Mouse (Mus musculus) ES-Bruce4 (cell line): Measurements from ENCODE around the gene Hspa12b. TPM values are rescaled to one million over a fixed set of nuclear protein-coding genes. Genes with fewer than 3 reads are reported as not detected.

Experiments used
- H3K27ac ChIP-seq: 2 replicates; pipeline ENCODE4 v1.5.1; 2012; ENCODE audit warnings: low read length, inconsistent platforms; ENCODE audit not compliant: insufficient read depth
- H3K27me3 ChIP-seq: 2 replicates; pipeline ENCODE4 v1.6.1; 2012; ENCODE audit warnings: mild to moderate bottlenecking, low read length, inconsistent platforms; ENCODE audit not compliant: control insufficient read depth, poor library complexity, insufficient read depth, severe bottlenecking
- H3K36me3 ChIP-seq: 2 replicates; pipeline ENCODE4 v1.6.1; 2012; ENCODE audit warnings: inconsistent platforms, mild to moderate bottlenecking, low read length, moderate library complexity; ENCODE audit not compliant: control insufficient read depth, poor library complexity, insufficient read depth, severe bottlenecking
- H3K4me1 ChIP-seq: one replicate; pipeline ENCODE4 v1.8.1; 2011; ENCODE audit warnings: low read length; ENCODE audit not compliant: control insufficient read depth, insufficient read depth
- H3K4me3 ChIP-seq: 2 replicates; pipeline ENCODE4 v1.5.1; 2011; ENCODE audit warnings: low read depth, mild to moderate bottlenecking, low read length
- H3K9ac ChIP-seq: 2 replicates; pipeline ENCODE4 v1.6.1; 2012; ENCODE audit warnings: low read depth, mild to moderate bottlenecking, inconsistent platforms; ENCODE audit not compliant: poor library complexity, severe bottlenecking
- H3K9me3 ChIP-seq: replicated peaks from 2 replicates; pipeline ENCODE4 v1.6.1; 2012; ENCODE audit warnings: mild to moderate bottlenecking, low read length, inconsistent platforms; ENCODE audit not compliant: control insufficient read depth, poor library complexity, insufficient read depth, severe bottlenecking
- CTCF ChIP-seq: IDR thresholded peaks from one replicate; pipeline ENCODE4 v1.8.1; 2011; ENCODE audit warnings: low read depth, low read length
- EP300 ChIP-seq: IDR thresholded peaks from 2 replicates; pipeline ENCODE4 v1.6.1; 2011; ENCODE audit warnings: low read depth, low read length; ENCODE audit not compliant: insufficient read depth
- POLR2A ChIP-seq: IDR thresholded peaks from one replicate; pipeline ENCODE4 v1.8.1; 2011; ENCODE audit warnings: low read length; ENCODE audit not compliant: insufficient read depth
- polyA plus RNA-seq: library from polyadenylated mRNA; stranded (reverse); fragments of >200 nt; gene quantifications from 2 replicates; pipeline ENCODE4 v1.2.4, GENCODE M21; 2011; ENCODE audit warnings: low read depth; ENCODE audit not compliant: missing spikeins, insufficient read depth, insufficient read length

Gene Hspa12b
- polyA plus RNA-seq, 1 experiment: 1.9 TPM

DNA sequence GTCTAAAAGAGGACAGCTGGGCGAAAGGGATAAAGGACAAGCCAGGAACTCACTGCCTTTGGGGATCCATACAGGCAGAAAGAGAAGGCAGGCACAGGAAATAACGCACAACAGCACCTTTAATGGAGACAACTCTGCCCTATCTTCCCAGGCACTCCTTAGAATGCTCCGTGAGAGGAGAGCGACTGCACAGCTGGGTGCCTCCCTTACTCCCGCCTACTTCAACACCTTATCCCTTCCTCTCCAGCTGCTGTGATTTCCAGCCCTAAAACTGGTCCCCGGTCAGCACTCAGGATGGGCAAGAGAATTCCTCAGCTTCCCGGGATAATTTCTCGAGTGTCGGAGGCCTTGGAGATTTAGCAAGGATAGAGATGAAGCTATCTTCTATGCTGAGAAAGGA is 43.9 kb downstream of the Hspa12b start:
- Histone ChIP-seq H3K27ac (no peak overlapping the region), H3K9me3 (no peaks in the 10 kb centered on the region), H3K4me1 (peaks cover 2% of the 10 kb centered on the region), H3K27me3 (no peaks in the 10 kb centered on the region), H3K36me3 (no peaks in the 10 kb centered on the region), H3K9ac (peak overlapping the region; percentile 50), H3K4me3 (peak overlapping the region; percentile 41)
- TF ChIP-seq POLR2A: no peak
- no peak for TF ChIP-seq EP300
- no peak for TF ChIP-seq CTCF

DNA sequence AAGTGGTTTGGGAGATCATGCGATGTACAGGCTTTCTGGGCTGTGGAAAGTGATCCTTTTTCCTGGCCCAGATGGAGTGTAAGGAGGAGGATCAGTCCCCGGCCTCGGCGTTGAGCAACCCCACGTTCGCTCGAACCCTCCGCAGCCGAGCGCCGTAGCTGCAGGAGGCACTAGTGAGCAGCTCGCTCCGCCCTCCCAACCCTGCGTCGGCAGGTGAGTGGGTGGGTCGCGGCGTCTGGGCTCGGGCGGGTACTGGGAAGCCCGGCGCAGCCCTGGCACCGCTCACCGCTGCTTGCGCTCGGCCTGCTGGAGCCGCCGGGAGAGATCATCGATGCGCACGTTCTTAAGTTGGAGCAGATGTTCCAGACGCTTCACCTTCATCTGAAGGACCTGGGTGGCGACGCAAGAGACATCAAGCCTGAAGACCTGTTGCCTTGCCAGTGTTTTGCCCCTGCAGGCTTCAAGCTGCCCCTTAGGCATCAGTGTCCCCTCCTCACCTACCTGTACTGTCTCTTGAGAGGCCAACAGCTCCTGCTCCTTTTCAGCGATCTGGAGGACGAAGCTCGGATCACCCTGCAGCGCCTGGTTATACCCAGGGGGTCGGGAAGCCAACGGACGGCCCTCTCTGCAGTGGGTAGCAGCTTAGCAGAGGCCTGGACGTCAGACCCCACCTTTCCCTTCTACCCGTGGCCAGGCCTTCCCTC is 44.5 kb downstream of the Hspa12b start:
- TF ChIP-seq POLR2A: no peak
- TF ChIP-seq EP300: no peak
- peak; percentile 16 for TF ChIP-seq CTCF
- Histone ChIP-seq H3K9me3 (no peaks in the 10 kb centered on the region), H3K36me3 (no peaks in the 10 kb centered on the region), H3K9ac (peak overlapping the region; percentile 50), H3K27me3 (no peaks in the 10 kb centered on the region), H3K4me1 (peaks cover 2% of the 10 kb centered on the region), H3K4me3 (peak overlapping the region; percentile 41), H3K27ac (no peak overlapping the region)

GRCm38 (mm10) chr2:131172322-131172721 is 45.2 kb downstream of the Hspa12b start:
- Histone ChIP-seq H3K4me3 (no peak overlapping the region), H3K27ac (no peak overlapping the region), H3K27me3 (no peaks in the 10 kb centered on the region), H3K9ac (no peak overlapping the region), H3K36me3 (no peaks in the 10 kb centered on the region), H3K9me3 (no peaks in the 10 kb centered on the region), H3K4me1 (peaks cover 4% of the 10 kb centered on the region)
- TF ChIP-seq POLR2A (no peak), CTCF (no peak), EP300 (no peak)

GRCm38 (mm10) chr2:131174700-131175099 is 47.6 kb downstream of the Hspa12b start:
- TF ChIP-seq POLR2A (no peak), CTCF (no peak), EP300 (no peak)
- H3K27me3 ChIP-seq: no peaks in the 10 kb centered on the region
- H3K27ac ChIP-seq: no peak overlapping the region
- peaks cover 6% of the 10 kb centered on the region for H3K4me1 ChIP-seq
- H3K36me3 ChIP-seq: no peaks in the 10 kb centered on the region
- H3K4me3 ChIP-seq: peak overlapping the region; percentile 84
- H3K9me3 ChIP-seq: no peaks in the 10 kb centered on the region
- H3K9ac ChIP-seq: no peak overlapping the region

DNA sequence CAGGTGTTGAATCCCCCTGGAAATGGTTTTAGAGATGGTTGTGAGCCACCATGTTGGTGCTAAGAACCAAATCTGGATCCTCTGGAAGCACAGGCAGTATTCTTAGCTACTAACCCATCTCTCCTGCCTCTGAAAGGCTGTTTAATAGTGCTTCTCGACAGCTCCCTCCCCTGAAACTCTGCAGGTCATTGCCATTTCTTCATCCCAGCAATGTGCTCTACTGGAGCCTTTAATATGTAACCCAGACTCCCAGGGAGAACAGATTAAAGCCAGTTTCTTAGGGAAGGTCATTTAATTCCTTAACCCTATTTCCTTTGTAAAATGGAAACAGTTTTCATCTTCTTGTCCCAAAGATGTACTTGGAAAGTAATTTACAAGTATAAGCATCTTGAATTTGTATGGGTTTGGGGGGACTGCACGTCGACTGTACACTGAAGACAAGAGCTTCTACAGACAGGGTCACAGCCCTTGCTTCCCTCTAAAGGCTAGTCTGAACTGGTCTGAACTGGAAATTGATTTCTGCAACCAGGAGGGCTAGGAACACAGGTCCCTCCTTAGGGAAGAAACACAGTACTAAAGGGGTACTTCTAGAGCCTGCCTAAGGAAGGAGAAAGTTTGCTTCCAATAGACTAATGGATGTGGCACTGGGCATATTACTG is 48.3 kb downstream of the Hspa12b start:
- Histone ChIP-seq H3K9ac (no peak overlapping the region), H3K27me3 (no peaks in the 10 kb centered on the region), H3K4me3 (no peak overlapping the region), H3K27ac (no peak overlapping the region), H3K9me3 (no peaks in the 10 kb centered on the region), H3K36me3 (no peaks in the 10 kb centered on the region), H3K4me1 (peaks cover 6% of the 10 kb centered on the region)
- TF ChIP-seq POLR2A (no peak), EP300 (no peak), CTCF (no peak)

DNA sequence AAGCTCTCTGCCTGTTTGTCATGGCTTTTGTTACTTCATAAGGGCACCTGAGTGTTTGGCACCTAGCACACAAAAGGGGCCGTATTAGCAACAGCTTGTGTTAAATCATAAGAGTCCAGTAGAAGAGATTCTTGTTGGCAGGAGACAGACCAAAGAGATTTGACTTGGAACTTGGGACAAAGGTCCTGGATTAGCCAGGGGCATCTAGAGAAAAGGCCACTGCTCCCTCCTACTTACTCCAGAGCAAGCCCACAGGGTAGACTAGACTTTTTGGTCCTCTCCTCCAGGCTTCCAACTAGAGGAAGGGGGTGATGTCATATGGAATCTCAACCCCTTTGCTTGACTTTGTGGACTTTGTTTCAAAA is 48.8 kb downstream of the Hspa12b start:
- Histone ChIP-seq H3K27me3 (no peaks in the 10 kb centered on the region), H3K4me1 (peaks cover 6% of the 10 kb centered on the region), H3K4me3 (no peak overlapping the region), H3K9ac (no peak overlapping the region), H3K9me3 (no peaks in the 10 kb centered on the region), H3K27ac (no peak overlapping the region), H3K36me3 (no peaks in the 10 kb centered on the region)
- TF ChIP-seq CTCF (no peak), EP300 (no peak), POLR2A (no peak)
